Comparison of ENCODE assay signal across 24 mouse cellular contexts in genomic region chr4:154005488-154005887, GRCm38 (mm10). TPM values are rescaled to one million over a fixed set of nuclear protein-coding genes. Genes with fewer than 3 reads are reported as not detected.
DNase-seq lines count a peak whose midpoint lies in the region; ATAC-seq and TF ChIP-seq lines count a peak whose summit lies in the region.
"Had no signal": no experiment of that assay in that cellular context is flagged by ENCODE, and none has a peak within 500 bp of the region (broad histone marks: within the 10 kb centered on the region; RNA-seq: fewer than 3 reads in every experiment).

No protein-coding gene starts in this region.

- 94% methylated on average over 5 of the region's 5 CpGs for WGBS in embryonic facial prominence, embryonic 14.5 days
- WGBS in embryonic facial prominence, embryonic 10.5 days: 89% methylated on average over 5 of the region's 5 CpGs
- WGBS in hindbrain, postnatal 0 days: 73% methylated on average over 5 of the region's 5 CpGs
- whole genome bisulfite sequencing in hindbrain, embryonic 13.5 days: 79% methylated on average over 5 of the region's 5 CpGs

- no peaks in the 10 kb centered on the region for H3K9me3 ChIP-seq in embryonic facial prominence, embryonic 14.5 days (ENCODE audit: control insufficient read depth, low read length)
- H3K9me3 ChIP-seq in embryonic facial prominence, embryonic 10.5 days: no peaks in the 10 kb centered on the region
- no peaks in the 10 kb centered on the region for H3K9me3 ChIP-seq in hindbrain, postnatal 0 days (ENCODE audit: low read length)
- no peaks in the 10 kb centered on the region for H3K9me3 ChIP-seq in hindbrain, embryonic 13.5 days
- H3K9me3 ChIP-seq: G1E; heart, embryonic 13.5 days had no signal

- no peak for TF ChIP-seq CTCF in hindbrain, postnatal 0 days (IDR thresholded peaks at IDR 0.05; ENCODE audit: low read depth)

- H3K9ac ChIP-seq in embryonic facial prominence, embryonic 14.5 days (ENCODE audit: low read depth, low read length): no peak overlapping the region
- H3K9ac ChIP-seq in hindbrain, postnatal 0 days (replicated peaks; ENCODE audit: low read length): no peak overlapping the region
- no peak overlapping the region for H3K9ac ChIP-seq in hindbrain, embryonic 13.5 days
- H3K9ac ChIP-seq: heart, embryonic 13.5 days; hindbrain, embryonic 14.5 days had no signal

- H3K36me3 ChIP-seq in embryonic facial prominence, embryonic 14.5 days (ENCODE audit: control insufficient read depth, insufficient read depth, low read length): peaks cover 50% of the 10 kb centered on the region
- peaks cover 57% of the 10 kb centered on the region for H3K36me3 ChIP-seq in embryonic facial prominence, embryonic 10.5 days (replicated peaks)
- H3K36me3 ChIP-seq in hindbrain, postnatal 0 days (ENCODE audit: insufficient read depth, low read length): peaks cover 47% of the 10 kb centered on the region
- peaks cover 62% of the 10 kb centered on the region for H3K36me3 ChIP-seq in hindbrain, embryonic 13.5 days

- no peaks in the 10 kb centered on the region for H3K27me3 ChIP-seq in embryonic facial prominence, embryonic 14.5 days (replicated peaks; ENCODE audit: control insufficient read depth, insufficient read depth, low read length)
- no peaks in the 10 kb centered on the region for H3K27me3 ChIP-seq in embryonic facial prominence, embryonic 10.5 days (replicated peaks; ENCODE audit: low read depth, poor library complexity, severe bottlenecking)
- no peaks in the 10 kb centered on the region for H3K27me3 ChIP-seq in hindbrain, postnatal 0 days (ENCODE audit: insufficient read depth, low read length)
- no peaks in the 10 kb centered on the region for H3K27me3 ChIP-seq in hindbrain, embryonic 13.5 days
- H3K27me3 ChIP-seq: heart, embryonic 13.5 days had no signal

- H3K27ac ChIP-seq in embryonic facial prominence, embryonic 14.5 days (replicated peaks; ENCODE audit: low read depth, low read length): no peak overlapping the region
- H3K27ac ChIP-seq in embryonic facial prominence, embryonic 10.5 days (replicated peaks): no peak overlapping the region
- H3K27ac ChIP-seq in hindbrain, postnatal 0 days: no peak overlapping the region
- no peak overlapping the region for H3K27ac ChIP-seq in hindbrain, embryonic 13.5 days
- H3K27ac ChIP-seq: heart, embryonic 13.5 days; hindbrain, embryonic 14.5 days had no signal

- peak; percentile 62; the same call in 1 of the 2 replicates for ATAC-seq in embryonic facial prominence, embryonic 14.5 days (ENCODE audit: low read depth)
- peak; percentile 28; the same call in 1 of the 2 replicates for ATAC-seq in hindbrain, postnatal 0 days
- ATAC-seq in hindbrain, embryonic 13.5 days (ENCODE audit: low FRiP score): no peak
- ATAC-seq in megakaryocyte-erythroid progenitor cell, adult 5-6 weeks (replicated peaks; ENCODE audit: low FRiP score, low TSS enrichment, poor library complexity, severe bottlenecking): no peak
- ATAC-seq: CD4-positive, CD25-positive, alpha-beta regulatory T cell, adult 4 months; forebrain, embryonic 16.5 days; inflammation-experienced regulatory T-cells, adult 6 months had no signal

- peak; percentile 30 for DNase-seq in embryonic facial prominence, embryonic 14.5 days (ENCODE audit: low spot score)
- DNase-seq in embryonic facial prominence, embryonic 10.5 days (ENCODE audit: low spot score): no peak
- no peak for DNase-seq in hindbrain, postnatal 0 days (ENCODE audit: low spot score)
- peak; percentile 52 for DNase-seq in brain, adult 2 months (ENCODE audit: low read depth, low spot score)
- peak; percentile 28 for DNase-seq in retina, embryonic 14.5 days (ENCODE audit: low spot score)
- DNase-seq: adrenal gland, postnatal 10 days; B cell, adult 2 months; cerebellum, adult 11-12 months; cerebellum, adult 9-10 months; cerebellum, postnatal 36 days; gastrocnemius, postnatal 36 days; heart, adult 11 months; heart, postnatal 36 days had no signal

- no peaks in the 10 kb centered on the region for H3K4me1 ChIP-seq in embryonic facial prominence, embryonic 14.5 days (ENCODE audit: control insufficient read depth, insufficient read depth, low read length)
- H3K4me1 ChIP-seq in embryonic facial prominence, embryonic 10.5 days: no peaks in the 10 kb centered on the region
- H3K4me1 ChIP-seq in hindbrain, postnatal 0 days (ENCODE audit: insufficient read depth, low read length): no peaks in the 10 kb centered on the region
- 0 out of 2 replicates have a peak, but pooled peaks cover under 1% of the 10 kb centered on the region for H3K4me1 ChIP-seq in hindbrain, embryonic 13.5 days (replicated peaks)
- H3K4me1 ChIP-seq: heart, embryonic 13.5 days had no signal

- no peak overlapping the region for H3K4me2 ChIP-seq in embryonic facial prominence, embryonic 14.5 days (ENCODE audit: low read depth, low read length)
- no peak overlapping the region for H3K4me2 ChIP-seq in hindbrain, postnatal 0 days (ENCODE audit: low read depth, low read length)
- no peak overlapping the region for H3K4me2 ChIP-seq in hindbrain, embryonic 13.5 days
- H3K4me2 ChIP-seq: heart, embryonic 13.5 days; hindbrain, embryonic 14.5 days had no signal

- no peak overlapping the region for H3K4me3 ChIP-seq in embryonic facial prominence, embryonic 14.5 days (ENCODE audit: low read depth, low read length)
- no peak overlapping the region for H3K4me3 ChIP-seq in embryonic facial prominence, embryonic 10.5 days
- no peak overlapping the region for H3K4me3 ChIP-seq in hindbrain, postnatal 0 days (ENCODE audit: low read length)
- no peak overlapping the region for H3K4me3 ChIP-seq in hindbrain, embryonic 13.5 days
- H3K4me3 ChIP-seq: heart, embryonic 13.5 days had no signal

RNA-seq across cellular contexts. Expression of gene Lrrc47, which starts 6.0 kb away (rescaled TPM):
- 11.6 and 11.9 TPM in 2 replicates for polyA plus RNA-seq in embryonic facial prominence, embryonic 14.5 days (2014; fragmentation: Nextera tagmentation; extraction: Ambion mirVana)
- polyA plus RNA-seq in embryonic facial prominence, embryonic 10.5 days (2016; fragmentation: Nextera tagmentation; extraction: Ambion mirVana): 24.9 and 27.3 TPM in 2 replicates
- 24.2 and 32.1 TPM in 2 replicates for total RNA-seq in hindbrain, postnatal 0 days (2014; rRNA removed)
- 17.6 and 22.0 TPM in 2 replicates for polyA plus RNA-seq in hindbrain, postnatal 0 days (2015; fragmentation: Nextera tagmentation; extraction: Ambion mirVana)
- polyA plus RNA-seq in hindbrain, embryonic 13.5 days (2015; fragmentation: Nextera tagmentation; extraction: Ambion mirVana): 20.3 and 24.4 TPM in 2 replicates
- total RNA-seq in megakaryocyte-erythroid progenitor cell, adult 5-6 weeks (2014; fragmentation: Nextera tagmentation): 30.7 and 36.8 TPM in 2 replicates
- total RNA-seq in megakaryocyte-erythroid progenitor cell, adult 5-6 weeks (2017): 32.6 and 49.4 TPM in 2 replicates

RNA-seq across cellular contexts. Expression of gene Smim1, which starts 20.5 kb away (rescaled TPM):
- 34.3 TPM in 2 replicates for polyA plus RNA-seq in embryonic facial prominence, embryonic 14.5 days (2014; fragmentation: Nextera tagmentation; extraction: Ambion mirVana)
- polyA plus RNA-seq in embryonic facial prominence, embryonic 10.5 days (2016; fragmentation: Nextera tagmentation; extraction: Ambion mirVana): 19.3 and 24.5 TPM in 2 replicates
- 12.4 and 20.7 TPM in 2 replicates for total RNA-seq in hindbrain, postnatal 0 days (2014; rRNA removed)
- polyA plus RNA-seq in hindbrain, postnatal 0 days (2015; fragmentation: Nextera tagmentation; extraction: Ambion mirVana): 17.1 and 17.7 TPM in 2 replicates
- polyA plus RNA-seq in hindbrain, embryonic 13.5 days (2015; fragmentation: Nextera tagmentation; extraction: Ambion mirVana): 7.3 and 8.1 TPM in 2 replicates
- total RNA-seq in megakaryocyte-erythroid progenitor cell, adult 5-6 weeks (2014; fragmentation: Nextera tagmentation): 119 and 177 TPM in 2 replicates
- total RNA-seq in megakaryocyte-erythroid progenitor cell, adult 5-6 weeks (2017): 34.2 and 58.4 TPM in 2 replicates

RNA-seq across cellular contexts. Expression of gene Cep104, which starts 30.5 kb away (rescaled TPM):
- polyA plus RNA-seq in embryonic facial prominence, embryonic 14.5 days (2014; fragmentation: Nextera tagmentation; extraction: Ambion mirVana): 14.2 and 15.2 TPM in 2 replicates
- 20.5 and 23.5 TPM in 2 replicates for polyA plus RNA-seq in embryonic facial prominence, embryonic 10.5 days (2016; fragmentation: Nextera tagmentation; extraction: Ambion mirVana)
- total RNA-seq in hindbrain, postnatal 0 days (2014; rRNA removed): 11.2 and 11.7 TPM in 2 replicates
- 11.6 and 13.9 TPM in 2 replicates for polyA plus RNA-seq in hindbrain, postnatal 0 days (2015; fragmentation: Nextera tagmentation; extraction: Ambion mirVana)
- 16.1 and 19.9 TPM in 2 replicates for polyA plus RNA-seq in hindbrain, embryonic 13.5 days (2015; fragmentation: Nextera tagmentation; extraction: Ambion mirVana)
- 10.6 and 18.1 TPM in 2 replicates for total RNA-seq in megakaryocyte-erythroid progenitor cell, adult 5-6 weeks (2014; fragmentation: Nextera tagmentation)
- total RNA-seq in megakaryocyte-erythroid progenitor cell, adult 5-6 weeks (2017): 6.0 and 8.4 TPM in 2 replicates

RNA-seq across cellular contexts. Expression of gene Dffb, which starts 30.6 kb away (rescaled TPM):
- 7.3 and 10.1 TPM in 2 replicates for polyA plus RNA-seq in embryonic facial prominence, embryonic 14.5 days (2014; fragmentation: Nextera tagmentation; extraction: Ambion mirVana)
- polyA plus RNA-seq in embryonic facial prominence, embryonic 10.5 days (2016; fragmentation: Nextera tagmentation; extraction: Ambion mirVana): 12.1 and 13.8 TPM in 2 replicates
- total RNA-seq in hindbrain, postnatal 0 days (2014; rRNA removed): 15.1 and 25.7 TPM in 2 replicates
- polyA plus RNA-seq in hindbrain, postnatal 0 days (2015; fragmentation: Nextera tagmentation; extraction: Ambion mirVana): 10.6 and 13.1 TPM in 2 replicates
- polyA plus RNA-seq in hindbrain, embryonic 13.5 days (2015; fragmentation: Nextera tagmentation; extraction: Ambion mirVana): 10.1 and 12.5 TPM in 2 replicates
- 6.4 and 9.5 TPM in 2 replicates for total RNA-seq in megakaryocyte-erythroid progenitor cell, adult 5-6 weeks (2014; fragmentation: Nextera tagmentation)
- 11.8 and 15.0 TPM in 2 replicates for total RNA-seq in megakaryocyte-erythroid progenitor cell, adult 5-6 weeks (2017)

RNA-seq across cellular contexts. Expression of gene Ccdc27, which starts 37.0 kb away (rescaled TPM):
- 0.09 TPM in 1 of 2 replicates, not detected in the other for polyA plus RNA-seq in embryonic facial prominence, embryonic 14.5 days (2014; fragmentation: Nextera tagmentation; extraction: Ambion mirVana)
- not detected in 2 replicates for polyA plus RNA-seq in embryonic facial prominence, embryonic 10.5 days (2016; fragmentation: Nextera tagmentation; extraction: Ambion mirVana)
- not detected in 2 replicates for total RNA-seq in hindbrain, postnatal 0 days (2014; rRNA removed)
- polyA plus RNA-seq in hindbrain, postnatal 0 days (2015; fragmentation: Nextera tagmentation; extraction: Ambion mirVana): not detected in 2 replicates
- polyA plus RNA-seq in hindbrain, embryonic 13.5 days (2015; fragmentation: Nextera tagmentation; extraction: Ambion mirVana): not detected in 2 replicates
- total RNA-seq in megakaryocyte-erythroid progenitor cell, adult 5-6 weeks (2014; fragmentation: Nextera tagmentation): not detected in 2 replicates
- not detected in 2 replicates for total RNA-seq in megakaryocyte-erythroid progenitor cell, adult 5-6 weeks (2017)
- total RNA-seq: adrenal gland, postnatal 10 days; G1E; gastrocnemius, adult 8-10 months; gastrocnemius, postnatal 36 days; heart, postnatal 36 days had no signal
- polyA plus RNA-seq: CD4-positive, CD25-positive, alpha-beta regulatory T cell, adult 4 months; forebrain, embryonic 11.5 days; forebrain, embryonic 16.5 days; G1E; heart, embryonic 13.5 days; heart, postnatal 0 days; hindbrain, embryonic 14.5 days; inflammation-experienced regulatory T-cells, adult 6 months had no signal

Comparison
In these comparisons a context has a peak if more than half of its experiments do, and no peak if none do; other contexts are left out.
1. ATAC-seq: peak in embryonic facial prominence, embryonic 14.5 days (single experiment) and hindbrain, postnatal 0 days (single experiment); none in hindbrain, embryonic 13.5 days (single experiment) and megakaryocyte-erythroid progenitor cell, adult 5-6 weeks (single experiment).
2. DNase-seq: peak in embryonic facial prominence, embryonic 14.5 days (single experiment), brain, adult 2 months (single experiment) and retina, embryonic 14.5 days (single experiment); none in embryonic facial prominence, embryonic 10.5 days (single experiment) and hindbrain, postnatal 0 days (single experiment).